Mouse (Mus musculus) liver, adult (tissue): ENCODE results near the gene Six4.

Experiments
- GATA4 ChIP-seq: IDR thresholded peaks from 2 replicates; pipeline ENCODE4 v1.6.1; 2014; ENCODE audit warnings: mild to moderate bottlenecking, low read length; ENCODE audit not compliant: insufficient replicate concordance

Six4 gene

GRCm38 (mm10) chr12:73050811-73051580, 62.3 kb downstream of the Six4 start:
- TF ChIP-seq GATA4: no peak

- TF ChIP-seq GATA4: no peak
Observed at GRCm38 (mm10) chr12:73050305-73050704, 63.0 kb downstream of the Six4 start.
